Mouse (Mus musculus): Measurements from ENCODE around the gene Ubiad1.

DNA sequence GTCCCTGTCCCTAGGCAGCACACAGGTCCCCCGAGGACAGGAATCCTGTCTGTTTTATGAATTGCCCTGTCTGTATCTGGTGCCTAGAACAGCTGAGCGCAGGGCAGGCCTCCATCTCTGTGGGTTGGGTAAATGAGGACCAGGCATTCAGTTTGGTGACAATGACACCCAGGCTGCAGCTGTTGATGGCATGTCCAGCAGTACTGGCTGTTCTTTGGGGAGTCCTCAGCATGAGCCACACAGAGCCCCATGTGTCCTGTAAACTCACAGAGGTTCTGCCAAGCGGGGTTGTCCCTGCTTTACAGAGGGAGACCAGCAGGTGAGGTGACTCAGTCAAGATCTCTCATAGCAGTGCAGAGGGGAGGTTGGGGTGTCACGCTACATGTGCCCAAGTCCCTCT lies 47.5 kb downstream of the Ubiad1 start:
- TF ChIP-seq CTCF (conservative IDR thresholded peaks at IDR 0.05; ENCODE audit: insufficient read depth, insufficient read length, low read depth, low read length) (no peak), POLR2A (IDR thresholded peaks at IDR 0.05; ENCODE audit: low read depth, low read length) (no peak)

Measured in kidney, adult 2 months (tissue).